8 mouse cellular contexts compared by ENCODE assay signal in the genomic region with DNA sequence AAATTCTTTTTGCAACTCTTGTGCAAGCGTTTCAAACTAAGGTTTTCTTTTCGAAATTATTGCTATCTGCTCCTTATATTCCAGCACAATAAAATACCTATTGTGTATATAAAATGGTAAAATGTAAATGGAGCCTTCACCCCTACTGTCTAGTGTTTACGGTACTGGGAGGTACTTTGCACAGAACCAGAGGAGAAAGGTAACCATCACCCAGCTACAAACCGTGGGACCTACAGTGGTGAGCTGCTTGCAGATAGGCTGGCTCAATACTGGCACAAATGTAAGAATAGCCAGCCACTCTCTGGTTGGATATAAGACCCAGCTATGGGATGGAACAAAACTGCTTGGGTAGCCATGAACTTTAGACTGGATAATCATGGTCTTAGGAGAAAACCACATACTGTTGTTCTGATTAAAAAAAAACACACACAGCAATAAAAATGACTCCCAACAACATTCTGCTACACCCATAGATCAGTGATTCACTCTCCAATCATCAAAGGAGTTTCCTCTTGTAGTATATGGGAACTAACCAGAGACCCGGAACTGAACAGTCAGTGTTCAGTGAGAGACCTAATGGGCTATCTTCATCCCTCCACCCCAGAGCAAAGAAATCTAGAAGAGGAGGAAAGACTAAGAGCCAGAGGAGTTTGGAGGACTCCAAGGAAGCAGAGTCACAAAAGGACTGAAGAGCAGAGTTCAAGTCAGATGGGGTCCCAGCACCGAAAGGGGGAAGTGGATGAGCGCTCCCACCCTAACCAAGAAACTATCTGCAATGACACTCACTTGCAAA. TPM values are rescaled to one million over a fixed set of nuclear protein-coding genes. Genes with fewer than 3 reads are reported as not detected.
DNase-seq lines count a peak whose midpoint lies in the region; ATAC-seq and TF ChIP-seq lines count a peak whose summit lies in the region.

No protein-coding gene starts in this region.

- no peak for ATAC-seq in kidney, embryonic 15.5 days (replicated peaks; ENCODE audit: low FRiP score)
- ATAC-seq in hindbrain, embryonic 16.5 days: peak; percentile 26
- ATAC-seq in midbrain, embryonic 15.5 days (replicated peaks): peak; percentile 53

- no peak overlapping the region for H3K27ac ChIP-seq in kidney, embryonic 15.5 days
- H3K27ac ChIP-seq in cortical plate, adult 2 months (ENCODE audit: insufficient read depth, low read length): no peak overlapping the region
- H3K27ac ChIP-seq in hindbrain, embryonic 16.5 days (ENCODE audit: low read depth, low read length): no peak overlapping the region
- H3K27ac ChIP-seq in midbrain, embryonic 15.5 days: no peak overlapping the region

- H3K9ac ChIP-seq in kidney, embryonic 15.5 days: 0 out of 2 replicates have a peak overlapping the region, but pooled peaks have one; percentile 98
- no peak overlapping the region; the same call in 1 of the 2 replicates for H3K9ac ChIP-seq in hindbrain, embryonic 16.5 days (ENCODE audit: low read depth, low read length)
- H3K9ac ChIP-seq in midbrain, embryonic 15.5 days: no peak overlapping the region

- no peaks in the 10 kb centered on the region; the same call in 1 of the 2 replicates for H3K27me3 ChIP-seq in kidney, embryonic 15.5 days
- H3K27me3 ChIP-seq in hindbrain, embryonic 16.5 days (replicated peaks; ENCODE audit: control insufficient read depth, insufficient read depth, low read length): no peaks in the 10 kb centered on the region
- no peaks in the 10 kb centered on the region for H3K27me3 ChIP-seq in midbrain, embryonic 15.5 days (replicated peaks)

- 0 out of 2 replicates have a peak, but pooled peaks cover 3% of the 10 kb centered on the region for H3K36me3 ChIP-seq in kidney, embryonic 15.5 days
- H3K36me3 ChIP-seq in hindbrain, embryonic 16.5 days (ENCODE audit: control insufficient read depth, insufficient read depth, low read length): no peaks in the 10 kb centered on the region
- H3K36me3 ChIP-seq in midbrain, embryonic 15.5 days (replicated peaks): no peaks in the 10 kb centered on the region

- DNase-seq in kidney, postnatal 25 days: no peak
- no peak for DNase-seq in gastrocnemius, postnatal 4 days (ENCODE audit: low spot score in 2 of 2)
- no peak for DNase-seq in adrenal gland, adult 18-20 months (ENCODE audit: low spot score in 2 of 2)
- DNase-seq in thymus, postnatal 0 days (ENCODE audit: low spot score): no peak

- 60% methylated on average over 7 of the region's 7 CpGs for WGBS in kidney, embryonic 15.5 days
- 62% methylated on average over 7 of the region's 7 CpGs for WGBS in hindbrain, embryonic 16.5 days
- 58% methylated on average over 7 of the region's 7 CpGs for WGBS in midbrain, embryonic 15.5 days

- peak overlapping the region; percentile 62 for H3K4me2 ChIP-seq in kidney, embryonic 15.5 days
- peak overlapping the region; percentile 68 for H3K4me2 ChIP-seq in hindbrain, embryonic 16.5 days (ENCODE audit: low read length)
- H3K4me2 ChIP-seq in midbrain, embryonic 15.5 days: peak overlapping the region; percentile 62

- no peak for TF ChIP-seq CTCF in cortical plate, adult 2 months (IDR thresholded peaks at IDR 0.05; ENCODE audit: extremely low read depth, insufficient read depth, low read length)

- no peak for TF ChIP-seq POLR2A in cortical plate, adult 2 months (IDR thresholded peaks at IDR 0.05; ENCODE audit: extremely low read depth, insufficient read depth, low read length)

- no peaks in the 10 kb centered on the region for H3K9me3 ChIP-seq in kidney, embryonic 15.5 days (replicated peaks)
- H3K9me3 ChIP-seq in hindbrain, embryonic 16.5 days (ENCODE audit: control insufficient read depth, low read length): no peaks in the 10 kb centered on the region
- H3K9me3 ChIP-seq in midbrain, embryonic 15.5 days: no peaks in the 10 kb centered on the region

- H3K4me3 ChIP-seq in kidney, embryonic 15.5 days (replicated peaks): peak overlapping the region; percentile 99
- peak overlapping the region; percentile 88; the same call in 1 of the 2 replicates for H3K4me3 ChIP-seq in cortical plate, adult 2 months (ENCODE audit: insufficient read depth, low read length)
- H3K4me3 ChIP-seq in hindbrain, embryonic 16.5 days (ENCODE audit: low read length): peak overlapping the region; percentile 77
- peak overlapping the region; percentile 99 for H3K4me3 ChIP-seq in midbrain, embryonic 15.5 days

- peaks cover 20% of the 10 kb centered on the region for H3K4me1 ChIP-seq in kidney, embryonic 15.5 days
- H3K4me1 ChIP-seq in cortical plate, adult 2 months (ENCODE audit: control insufficient read depth, insufficient read depth, low read length): peaks cover 4% of the 10 kb centered on the region
- H3K4me1 ChIP-seq in hindbrain, embryonic 16.5 days (ENCODE audit: control insufficient read depth, insufficient read depth, low read depth, low read length): peaks cover 15% of the 10 kb centered on the region
- H3K4me1 ChIP-seq in midbrain, embryonic 15.5 days: peaks cover 27% of the 10 kb centered on the region

RNA-seq across cellular contexts. Expression of a gene that starts 0.7 kb away (rescaled TPM):
- polyA plus RNA-seq in kidney, embryonic 15.5 days (2015; fragmentation: Nextera tagmentation; extraction: Ambion mirVana): 73.9 and 78.6 TPM in 2 replicates
- polyA plus RNA-seq in cortical plate, adult 2 months (2012; rRNA removed): 23.6 and 26.7 TPM in 2 replicates
- 25.8 and 32.0 TPM in 2 replicates for polyA plus RNA-seq in hindbrain, embryonic 16.5 days (2015; fragmentation: Nextera tagmentation; extraction: Ambion mirVana)
- 30.2 and 32.1 TPM in 2 replicates for polyA plus RNA-seq in midbrain, embryonic 15.5 days (2015; fragmentation: Nextera tagmentation; extraction: Ambion mirVana)
- total RNA-seq in gastrocnemius, postnatal 4 days (2021): 10 to 100 TPM; 45.8 to 49.8 TPM
- total RNA-seq in adrenal gland, adult 18-20 months (2021): 100 to 1,000 TPM in 1 of 2 experiments, 10 to 100 TPM in 1; 69.9 to 103 TPM
- 82.5 and 88.7 TPM in 2 replicates for polyA plus RNA-seq in thymus, postnatal 0 days (2015; fragmentation: Nextera tagmentation; extraction: Ambion mirVana)

RNA-seq across cellular contexts. Expression of a gene that starts 37.7 kb away (rescaled TPM):
- 11.3 and 13.4 TPM in 2 replicates for polyA plus RNA-seq in kidney, embryonic 15.5 days (2015; fragmentation: Nextera tagmentation; extraction: Ambion mirVana)
- 18.7 and 20.5 TPM in 2 replicates for polyA plus RNA-seq in cortical plate, adult 2 months (2012; rRNA removed)
- 14.9 and 16.3 TPM in 2 replicates for polyA plus RNA-seq in hindbrain, embryonic 16.5 days (2015; fragmentation: Nextera tagmentation; extraction: Ambion mirVana)
- 14.9 and 17.0 TPM in 2 replicates for polyA plus RNA-seq in midbrain, embryonic 15.5 days (2015; fragmentation: Nextera tagmentation; extraction: Ambion mirVana)
- total RNA-seq in gastrocnemius, postnatal 4 days (2021): 1 to 10 TPM; 8.6 to 9.5 TPM
- 10 to 100 TPM; 26.5 to 40.4 TPM for total RNA-seq in adrenal gland, adult 18-20 months (2021)
- 11.7 and 13.5 TPM in 2 replicates for polyA plus RNA-seq in thymus, postnatal 0 days (2015; fragmentation: Nextera tagmentation; extraction: Ambion mirVana)
